Mouse (Mus musculus) c-Kit-positive CD71-positive TER-119-negative erythroid progenitor cells, embryonic 14.5 days (primary cell): ENCODE measurements around the gene Sbk1.
"Not testable (repeated sequence)": the region's sequence is repeated elsewhere in the genome, so short reads cannot be mapped to it uniquely, and the experiment has no call there.

Experiments used
- DNase-seq: peaks from one replicate; pipeline ENCODE4 v3.0.0-alpha.2; 2013; ENCODE audit warnings: low read depth

The Sbk1 gene

GRCm38 (mm10) chr7:126263964-126264363 is 8.5 kb upstream of the Sbk1 start:
- no peak for DNase-seq

GRCm38 (mm10) chr7:126265949-126266348 is 6.5 kb upstream of the Sbk1 start:
- DNase-seq = no peak

- DNase-seq = no peak
Observed at GRCm38 (mm10) chr7:126266372-126266870, 6.0 kb upstream of the Sbk1 start.

- no peak for DNase-seq
Observed at GRCm38 (mm10) chr7:126267606-126268005, 4.8 kb upstream of the Sbk1 start.

- DNase-seq = no peak
Observed at GRCm38 (mm10) chr7:126272770-126273311, 422 bp downstream of the Sbk1 start.

- no peak for DNase-seq
Observed at GRCm38 (mm10) chr7:126273351-126274042, 1.1 kb downstream of the Sbk1 start.

- no peak for DNase-seq
Observed at GRCm38 (mm10) chr7:126274137-126274536, 1.7 kb downstream of the Sbk1 start.

GRCm38 (mm10) chr7:126274626-126275025 is 2.2 kb downstream of the Sbk1 start:
- no peak for DNase-seq

GRCm38 (mm10) chr7:126275711-126276110 is 3.3 kb downstream of the Sbk1 start:
- DNase-seq = no peak

GRCm38 (mm10) chr7:126276297-126276696 is 3.9 kb downstream of the Sbk1 start:
- DNase-seq = no peak

- no peak for DNase-seq
Observed at GRCm38 (mm10) chr7:126277536-126278295, 5.3 kb downstream of the Sbk1 start.

- DNase-seq = no peak
Observed at GRCm38 (mm10) chr7:126278799-126279198, 6.4 kb downstream of the Sbk1 start.

- DNase-seq = no peak
Observed at GRCm38 (mm10) chr7:126279774-126280482, 7.5 kb downstream of the Sbk1 start.

GRCm38 (mm10) chr7:126280696-126281095 is 8.3 kb downstream of the Sbk1 start:
- no peak for DNase-seq

- no peak for DNase-seq
Observed at GRCm38 (mm10) chr7:126281876-126282682, 9.7 kb downstream of the Sbk1 start.

- not testable (repeated sequence) for DNase-seq
Observed at GRCm38 (mm10) chr7:126282683-126282990, 10.2 kb downstream of the Sbk1 start.

- DNase-seq = no peak
Observed at GRCm38 (mm10) chr7:126284021-126284420, 11.6 kb downstream of the Sbk1 start.

- no peak for DNase-seq
Observed at GRCm38 (mm10) chr7:126284441-126284840, 12.0 kb downstream of the Sbk1 start.

- no peak for DNase-seq
Observed at GRCm38 (mm10) chr7:126284865-126285264, 12.4 kb downstream of the Sbk1 start.

- DNase-seq = no peak
Observed at GRCm38 (mm10) chr7:126285293-126286211, 13.1 kb downstream of the Sbk1 start.

GRCm38 (mm10) chr7:126286311-126286710 is 13.9 kb downstream of the Sbk1 start:
- DNase-seq = no peak
